Mouse (Mus musculus): Measurements from ENCODE around the gene Nrbf2.

Gene Nrbf2

DNA sequence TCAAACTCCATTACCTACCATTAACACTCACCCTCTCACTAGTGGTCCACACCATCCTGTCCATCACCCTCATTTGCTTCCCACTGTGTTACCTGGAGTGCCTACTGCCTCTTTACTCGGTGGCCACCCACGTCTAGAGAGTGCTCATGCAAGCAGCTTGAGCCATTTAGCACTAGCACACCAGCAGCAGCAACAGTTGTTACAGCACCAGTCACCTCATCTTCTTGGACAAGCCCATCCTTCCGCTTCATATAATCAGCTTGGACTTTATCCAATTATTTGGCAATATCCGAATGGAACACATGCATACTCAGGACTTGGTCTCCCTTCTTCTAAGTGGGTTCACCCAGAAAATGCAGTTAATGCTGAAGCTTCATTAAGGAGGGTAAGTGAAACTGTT, 64.9 kb downstream of the Nrbf2 start:
- in situ Hi-C loops (cut with MboI; ENCODE audit: low sequenced_read_pairs) = no loop called here

DNA sequence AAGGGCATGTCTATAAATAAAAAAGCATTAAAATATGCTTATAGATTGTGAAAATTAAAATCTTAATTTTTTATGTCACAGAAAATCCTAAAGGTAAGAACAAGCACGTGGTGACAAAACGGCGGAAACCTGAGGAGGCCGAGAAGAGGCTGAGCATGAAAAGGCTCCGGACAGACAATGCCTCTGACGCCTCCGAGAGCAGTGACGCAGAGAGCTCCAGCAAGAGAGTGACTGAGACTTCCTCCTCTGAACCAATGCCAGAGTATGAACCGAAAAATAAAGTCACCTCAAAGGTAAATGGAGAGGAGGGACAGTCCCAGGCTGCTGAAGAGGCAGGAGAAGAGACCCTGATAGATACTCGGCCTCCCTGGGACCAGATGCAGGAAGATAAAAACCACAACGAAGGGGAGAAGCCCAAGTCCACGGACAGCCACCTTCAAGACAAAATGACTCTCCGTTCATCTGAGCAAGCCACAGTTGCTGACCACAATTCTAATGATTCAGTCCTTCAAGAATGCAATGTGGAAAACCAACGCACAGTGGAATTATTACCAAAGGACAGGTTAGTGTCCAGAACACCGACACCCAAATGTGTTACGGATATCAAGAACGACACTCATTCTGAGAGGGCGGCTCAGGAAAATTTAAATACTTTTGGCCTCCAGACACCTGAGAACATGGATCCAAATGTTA, 66.1 kb downstream of the Nrbf2 start:
- in situ Hi-C loops (cut with MboI; ENCODE audit: low sequenced_read_pairs) = no loop called here

DNA sequence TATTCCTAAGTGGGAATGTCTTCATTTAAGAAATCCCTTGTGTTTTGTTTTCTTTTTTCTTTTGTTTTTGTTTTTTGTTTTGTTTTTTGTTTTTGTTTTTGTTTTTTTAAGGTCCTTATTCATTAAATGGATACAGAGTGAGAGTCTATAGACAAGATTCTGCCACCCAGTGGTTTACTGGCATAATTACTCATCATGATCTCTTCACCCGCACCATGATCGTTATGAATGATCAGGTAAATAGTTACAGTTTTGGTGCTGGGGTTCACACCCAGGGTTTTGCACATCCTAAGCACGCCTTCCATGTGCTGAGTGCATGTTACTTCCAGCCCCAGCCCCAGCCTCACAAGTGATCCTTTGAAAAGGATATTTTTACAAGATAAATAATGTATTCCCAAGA, 68.2 kb downstream of the Nrbf2 start:
- in situ Hi-C loops (cut with MboI; ENCODE audit: low sequenced_read_pairs) = no loop called here
